Mouse (Mus musculus): Measurements from ENCODE around the gene Fer. TPM values are rescaled to one million over a fixed set of nuclear protein-coding genes. Genes with fewer than 3 reads are reported as not detected.
"Not testable (repeated sequence)": the region's sequence is repeated elsewhere in the genome, so short reads cannot be mapped to it uniquely, and the experiment has no call there.

Gene Fer
- total RNA-seq (2021) = 10 to 100 TPM; 32.5 to 33.0 TPM
- long read RNA-seq, experiment 1, partial matches to known transcripts = 0 of 22 reads
- long read RNA-seq, experiment 1, other reads (novel, unspliced or antisense) = 22 of 22 reads
- long read RNA-seq, experiment 2, partial matches to known transcripts = 3 of 27 reads
- long read RNA-seq, experiment 2, other reads (novel, unspliced or antisense) = 23 of 27 reads

DNA sequence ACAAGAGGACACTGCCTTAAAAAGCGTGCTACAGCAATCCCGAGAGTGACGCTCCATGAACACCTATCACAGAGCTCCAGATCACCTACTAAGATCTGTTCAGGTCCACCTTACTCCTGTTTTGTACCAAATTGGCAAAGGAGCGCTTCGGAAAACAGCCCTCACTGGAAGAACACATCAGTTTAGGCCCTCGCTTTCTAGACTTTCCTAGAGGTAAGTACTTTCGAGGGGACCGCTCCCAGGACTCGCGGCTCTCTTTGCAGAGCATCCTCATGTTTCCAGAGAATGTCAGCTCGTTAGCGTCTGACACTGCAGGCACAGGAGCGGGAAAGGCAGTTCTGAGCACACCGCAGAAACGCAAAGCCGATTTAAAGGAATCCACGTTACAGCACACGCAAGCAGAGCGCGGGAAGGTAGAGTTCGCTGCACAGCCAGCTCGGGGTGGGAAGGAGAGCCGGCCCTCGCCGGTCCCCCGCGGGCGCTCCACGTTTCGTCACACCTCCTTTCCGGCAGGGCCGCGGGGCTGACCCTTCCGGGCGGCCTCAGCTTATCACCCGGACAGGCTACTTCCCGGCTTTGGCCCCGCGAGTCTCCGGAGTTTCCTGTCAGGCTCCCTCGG lies at the start of gene Fer:
Gene Fer (plus strand): TSS at position 51 of the 619 bp plus-strand sequence.
- DNase-seq (ENCODE audit: low spot score in 2 of 2) = no peak

DNA sequence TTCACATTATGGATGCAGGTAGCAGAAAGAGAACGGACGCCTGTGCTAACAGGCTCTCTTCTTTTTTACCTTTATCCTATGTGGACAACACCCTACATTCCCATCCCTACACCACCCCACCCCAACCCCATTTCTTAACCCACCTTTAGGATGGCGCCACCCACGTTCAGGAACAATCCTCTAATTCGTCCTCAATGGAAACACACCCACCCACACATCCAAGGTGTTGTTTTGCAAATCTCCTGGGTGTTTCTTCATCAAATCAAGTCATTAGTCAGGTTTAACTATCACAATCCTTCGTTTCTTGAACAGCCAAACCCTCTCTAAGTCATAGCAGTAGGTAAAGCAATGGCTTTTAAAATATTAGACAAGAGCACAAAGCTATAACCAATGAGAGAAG lies 49.3 kb upstream of the Fer start:
- DNase-seq (ENCODE audit: low spot score in 2 of 2) = no peak

DNA sequence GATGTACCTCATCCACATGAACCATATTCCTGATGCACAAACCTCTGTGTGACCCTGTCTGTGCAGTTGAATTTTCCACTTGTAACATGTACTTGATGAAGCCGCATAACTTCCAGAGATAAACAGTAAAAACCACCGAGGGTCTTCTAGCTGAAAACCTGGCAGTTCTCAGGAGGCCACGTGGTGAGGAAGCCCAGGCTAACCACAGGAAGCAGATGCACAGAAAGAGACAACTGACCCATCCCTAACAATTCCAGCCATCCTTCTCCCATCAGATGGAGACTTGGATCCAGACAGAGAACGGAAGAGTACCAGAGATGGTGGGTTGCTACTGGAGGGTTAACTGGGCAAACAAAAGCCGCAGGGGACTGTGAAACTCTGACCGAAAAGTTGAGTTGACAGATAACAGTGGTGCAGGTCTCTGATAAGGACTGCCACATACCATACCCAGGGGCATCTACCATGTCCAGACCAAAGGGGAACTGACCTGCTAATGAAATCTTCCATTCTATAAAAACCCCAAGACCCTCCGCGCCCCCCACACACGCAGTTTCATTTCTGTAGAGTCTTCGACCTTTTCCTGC lies 44.3 kb upstream of the Fer start:
- DNase-seq (ENCODE audit: low spot score in 2 of 2) = no peak

DNA sequence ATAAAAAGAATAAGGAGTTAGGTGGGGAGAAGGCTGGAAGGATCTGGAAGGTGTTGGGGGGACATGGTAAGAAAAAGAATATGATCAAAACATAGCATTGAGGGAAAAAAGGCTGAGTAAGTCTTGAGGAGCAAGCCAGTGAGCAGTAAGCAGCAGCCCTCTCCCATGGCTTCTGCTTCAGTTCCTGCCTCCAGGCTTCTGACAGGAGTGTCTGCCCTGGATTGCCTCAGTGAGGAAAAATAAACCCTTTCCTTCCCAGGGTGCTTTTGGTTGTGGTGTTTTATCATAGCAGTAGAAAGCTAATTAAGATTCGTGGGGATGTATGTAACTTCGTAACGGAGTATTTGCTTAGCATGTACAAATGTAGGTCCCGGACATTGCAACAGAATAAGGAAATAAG lies 38.7 kb upstream of the Fer start:
- DNase-seq (ENCODE audit: low spot score in 2 of 2) = no peak

DNA sequence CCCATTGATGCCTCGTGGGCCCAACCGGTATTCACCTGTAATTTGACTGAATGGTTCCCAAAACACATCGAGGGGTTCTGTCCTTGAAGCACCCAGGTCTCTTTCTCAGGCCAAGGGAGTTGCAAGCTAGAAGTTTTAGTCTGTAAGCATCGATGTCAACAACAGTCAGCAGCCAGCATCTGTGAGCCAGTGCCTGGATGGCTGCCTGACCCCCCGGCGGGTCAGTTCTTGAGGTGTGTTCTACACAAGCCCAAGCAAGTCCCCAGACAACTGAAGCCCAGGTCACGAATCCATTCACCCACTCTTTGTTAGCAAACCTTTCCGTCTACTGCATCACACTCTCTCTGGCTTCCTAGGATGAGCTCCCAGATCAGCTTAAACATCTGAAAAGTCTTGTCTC lies 36.7 kb upstream of the Fer start:
- DNase-seq (ENCODE audit: low spot score in 2 of 2) = no peak

DNA sequence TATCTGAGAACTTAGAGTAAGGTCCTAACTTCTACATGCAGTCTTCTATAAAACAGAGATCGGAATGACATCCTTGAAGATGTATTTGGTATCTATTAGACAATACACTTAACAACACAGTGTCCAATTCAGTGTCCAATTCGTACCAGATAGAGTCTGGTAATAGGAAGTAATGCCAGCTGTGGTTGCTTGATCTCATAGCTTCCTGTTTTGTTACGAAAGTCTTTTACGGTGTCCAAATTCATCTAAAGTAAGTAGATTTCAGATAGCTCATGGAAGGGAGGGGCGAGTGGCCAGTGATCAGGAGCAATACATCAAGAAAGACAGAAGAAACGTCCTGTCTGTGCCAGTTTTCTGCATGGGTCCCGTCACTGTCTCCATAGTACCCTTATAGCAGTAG lies 36.1 kb upstream of the Fer start:
- no peak for DNase-seq (ENCODE audit: low spot score in 2 of 2)

DNA sequence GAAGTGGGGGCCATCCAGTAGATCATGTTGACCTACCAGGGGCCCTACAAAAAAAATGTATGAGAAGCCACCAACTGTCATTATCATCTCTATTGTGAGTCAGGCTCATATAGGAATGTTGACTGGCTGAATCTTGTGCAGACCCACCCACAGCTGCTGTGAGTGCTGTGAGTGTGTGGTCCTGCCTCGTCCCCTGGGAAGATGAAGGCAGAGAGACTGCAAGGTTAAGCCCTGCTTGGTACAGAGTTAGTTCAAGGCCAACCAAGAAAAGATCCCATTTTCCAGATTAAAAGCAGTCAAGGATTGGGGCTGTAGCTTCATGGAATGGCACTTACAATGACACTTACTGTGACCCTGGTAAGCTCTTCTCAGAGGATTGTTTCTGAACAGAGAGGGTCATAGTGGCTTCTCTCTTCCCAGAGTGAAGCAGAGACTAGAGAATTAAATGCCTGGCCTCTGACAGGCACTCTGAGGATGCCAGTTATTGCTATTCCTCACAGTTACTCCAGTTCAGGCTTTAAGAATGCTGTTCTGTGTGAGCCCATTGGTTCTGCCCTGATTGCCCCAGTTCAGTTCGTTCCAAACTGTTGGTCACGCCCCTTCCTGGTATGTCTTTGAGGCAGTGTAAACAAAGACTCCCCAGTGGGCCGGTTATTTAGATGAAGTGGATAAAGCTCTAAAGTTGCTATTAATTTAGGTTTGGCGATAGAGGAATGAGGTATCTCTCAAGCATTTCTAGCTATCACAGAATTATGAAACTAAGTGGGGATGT lies 34.1 kb upstream of the Fer start:
- no peak for DNase-seq (ENCODE audit: low spot score in 2 of 2)

DNA sequence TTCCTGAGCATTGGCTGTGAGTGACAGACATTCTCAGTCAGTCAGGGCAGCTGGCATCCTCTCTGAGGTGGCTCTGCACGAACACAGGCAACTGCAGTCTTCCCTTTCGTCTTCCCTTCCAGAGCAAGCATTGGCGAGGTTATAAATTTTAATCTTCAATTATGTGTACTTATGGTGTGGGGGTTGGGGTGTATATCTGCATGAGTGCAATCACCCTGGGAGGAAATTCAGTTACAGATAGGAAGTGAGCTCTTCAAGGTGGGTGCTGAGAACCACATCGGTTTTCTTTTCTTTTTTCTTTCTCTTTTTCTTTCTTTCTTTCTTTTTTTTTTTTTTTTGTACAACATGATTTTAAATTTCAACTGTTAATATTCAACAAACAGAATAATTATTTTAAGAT lies 31.3 kb upstream of the Fer start:
- no peak for DNase-seq (ENCODE audit: low spot score in 2 of 2)

DNA sequence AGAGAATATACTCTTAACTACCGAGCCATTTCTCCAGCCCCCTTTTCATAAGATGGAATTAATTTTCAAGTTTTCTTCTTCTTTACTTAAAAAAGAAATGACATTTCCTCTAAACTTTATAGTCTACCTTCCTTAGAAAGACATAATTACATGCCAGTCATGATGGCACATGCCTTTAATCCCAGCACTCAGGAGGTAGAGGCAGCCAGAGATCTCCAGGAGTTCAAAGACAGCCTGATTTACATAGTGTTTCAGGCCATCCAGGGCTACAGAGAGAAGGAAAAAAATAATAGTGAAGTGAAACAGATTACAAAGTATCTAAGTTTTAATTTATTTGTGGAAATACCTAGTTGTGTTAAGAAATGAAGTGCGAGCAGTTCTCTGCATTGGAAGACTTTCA lies 26.6 kb upstream of the Fer start:
- no peak for DNase-seq (ENCODE audit: low spot score in 2 of 2)

DNA sequence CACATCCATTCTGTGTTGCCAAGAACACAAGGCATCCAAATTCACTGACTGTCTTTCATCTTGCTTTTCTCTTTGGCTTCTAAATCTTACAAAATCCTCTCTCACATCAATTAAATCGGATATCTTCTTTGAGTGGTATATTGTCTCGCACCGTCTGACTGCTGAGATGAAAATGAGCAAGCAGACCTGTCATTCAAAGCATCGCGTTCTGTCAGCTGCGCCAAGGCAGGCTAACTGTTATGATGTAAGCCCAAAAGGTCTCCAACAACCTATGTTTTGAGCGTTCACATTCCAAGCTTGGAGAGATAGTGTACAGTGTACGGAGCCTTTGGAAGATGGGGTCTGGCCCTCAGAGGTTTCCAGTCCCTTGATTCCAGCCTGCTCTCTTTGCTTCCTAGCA lies 26.2 kb upstream of the Fer start:
- no peak for DNase-seq (ENCODE audit: low spot score in 2 of 2)

DNA sequence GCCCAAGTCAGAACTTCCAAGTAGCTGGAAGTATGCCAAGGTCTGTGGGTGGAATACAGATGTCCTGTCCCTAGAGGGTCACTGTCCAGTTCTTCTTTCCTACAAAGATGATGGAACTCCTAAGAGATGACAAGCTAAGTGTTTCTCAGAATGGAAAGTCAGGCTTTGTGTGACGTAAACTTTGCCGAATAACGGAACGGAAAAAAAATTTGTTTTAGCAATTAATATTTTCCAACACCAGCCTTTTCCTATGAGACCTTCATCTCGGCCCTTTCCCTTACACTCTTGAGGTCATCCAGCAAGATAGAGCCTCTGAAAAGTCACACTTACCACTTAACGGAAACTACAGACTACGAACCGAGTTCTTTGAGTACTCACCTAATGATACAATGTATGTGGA lies 24.7 kb upstream of the Fer start:
- no peak for DNase-seq (ENCODE audit: low spot score in 2 of 2)

DNA sequence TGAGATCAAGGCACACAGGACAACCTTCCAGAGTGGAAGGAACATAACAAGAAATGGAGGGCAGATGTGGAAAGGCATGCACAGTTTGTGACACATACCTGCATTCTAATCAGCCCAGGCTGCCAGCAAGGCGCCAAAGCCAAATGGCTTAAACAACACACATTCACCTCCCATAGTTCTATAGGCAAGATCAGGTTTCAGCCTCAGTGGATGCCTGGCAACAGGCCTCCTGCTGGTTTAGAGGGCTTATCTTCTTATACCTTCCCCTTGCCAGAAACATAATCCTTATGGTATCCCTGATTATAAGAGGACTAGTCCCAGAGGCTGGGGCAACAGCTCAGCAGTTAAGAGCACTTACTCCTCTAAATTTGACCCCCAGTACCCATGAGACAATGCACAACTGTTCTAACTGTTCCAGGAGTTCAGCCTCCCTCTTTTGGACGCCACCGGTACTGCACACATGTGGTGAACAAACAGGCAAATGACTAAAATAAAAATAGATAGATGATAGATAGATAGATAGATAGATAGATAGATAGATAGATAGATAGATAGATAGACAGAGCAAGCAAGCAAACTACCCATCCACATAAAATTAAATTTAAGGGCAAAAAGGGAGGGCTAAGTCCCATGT lies 23.1 kb upstream of the Fer start:
- no peak for DNase-seq (ENCODE audit: low spot score in 2 of 2)

DNA sequence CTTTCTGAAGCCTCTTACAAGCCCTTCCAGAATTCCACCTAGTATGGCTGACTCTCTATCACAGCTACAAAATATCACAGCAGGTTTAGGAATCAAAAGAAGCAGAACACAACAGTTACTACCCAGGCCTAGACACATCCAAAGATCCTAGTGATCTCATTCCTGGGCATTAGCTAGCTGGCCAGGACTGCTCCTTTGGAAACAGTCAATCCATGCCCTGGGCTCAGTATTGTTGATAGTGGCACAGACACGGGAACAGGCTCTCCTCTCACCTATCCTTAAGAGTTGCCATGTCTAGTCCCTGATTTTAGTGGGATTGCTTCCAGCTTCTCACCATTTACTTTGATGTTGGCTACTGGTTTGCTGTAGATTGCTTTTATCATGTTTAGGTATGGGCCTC lies 20.6 kb upstream of the Fer start:
- no peak for DNase-seq (ENCODE audit: low spot score in 2 of 2)

DNA sequence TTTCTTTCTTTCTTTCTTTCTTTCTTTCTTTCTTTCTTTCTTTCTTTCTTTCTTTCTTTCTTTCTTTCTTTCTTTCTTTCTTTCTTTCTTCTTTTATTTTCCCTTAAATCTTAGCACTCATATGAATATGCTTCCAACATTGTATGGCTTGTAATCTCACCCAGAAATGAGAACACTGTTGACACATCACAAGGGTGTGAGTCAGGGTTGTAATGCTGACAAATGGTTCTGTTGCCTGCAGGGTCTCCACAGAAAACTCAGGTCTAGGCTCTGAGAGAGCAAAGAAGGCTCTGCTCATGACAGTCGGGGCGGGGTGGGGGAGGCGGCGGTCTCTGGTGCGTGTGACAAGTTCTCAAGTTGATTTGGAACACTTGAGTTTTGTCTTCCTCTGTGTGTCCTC lies 17.9 kb upstream of the Fer start:
- no peak for DNase-seq (ENCODE audit: low spot score in 2 of 2)

DNA sequence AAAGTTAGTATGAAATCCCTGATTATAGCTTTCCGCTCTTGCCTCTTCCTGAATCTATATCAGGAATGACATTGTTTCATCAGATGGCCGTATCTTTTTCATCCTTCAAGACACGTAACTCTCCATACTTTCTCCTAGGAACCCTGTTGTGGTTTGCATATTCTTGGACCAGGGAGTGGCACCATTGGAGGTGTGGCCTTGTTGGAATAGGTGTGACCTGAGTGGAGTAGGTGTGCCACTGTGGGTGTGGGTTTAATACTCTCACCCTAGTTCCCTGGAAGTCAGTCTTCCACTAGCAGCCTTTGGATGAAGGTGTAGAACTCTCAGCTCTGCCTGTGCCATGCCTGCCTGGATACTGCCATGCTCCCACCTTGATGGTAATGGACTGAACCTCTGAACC lies 17.1 kb upstream of the Fer start:
- not testable (repeated sequence) for DNase-seq (ENCODE audit: low spot score in 2 of 2)

DNA sequence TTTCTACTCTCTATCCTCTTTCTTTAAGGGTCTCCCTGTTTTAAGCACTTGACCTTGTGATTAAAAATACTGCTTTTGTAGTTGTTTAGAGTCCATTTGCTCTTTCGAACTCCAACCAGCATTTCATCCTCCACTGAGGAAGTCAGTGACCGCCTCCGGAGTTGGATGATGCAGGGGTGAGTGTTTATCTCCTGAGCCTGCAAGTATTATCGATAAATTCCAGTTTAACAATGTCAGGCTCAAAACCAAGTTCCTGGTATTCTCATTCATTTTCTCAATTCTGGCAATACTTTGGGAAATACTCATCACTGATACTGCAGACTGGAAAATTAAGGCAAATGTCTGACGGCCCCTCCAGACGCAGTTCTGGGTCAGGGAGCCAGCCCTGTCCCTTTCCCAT lies 13.7 kb upstream of the Fer start:
- no peak for DNase-seq (ENCODE audit: low spot score in 2 of 2)

DNA sequence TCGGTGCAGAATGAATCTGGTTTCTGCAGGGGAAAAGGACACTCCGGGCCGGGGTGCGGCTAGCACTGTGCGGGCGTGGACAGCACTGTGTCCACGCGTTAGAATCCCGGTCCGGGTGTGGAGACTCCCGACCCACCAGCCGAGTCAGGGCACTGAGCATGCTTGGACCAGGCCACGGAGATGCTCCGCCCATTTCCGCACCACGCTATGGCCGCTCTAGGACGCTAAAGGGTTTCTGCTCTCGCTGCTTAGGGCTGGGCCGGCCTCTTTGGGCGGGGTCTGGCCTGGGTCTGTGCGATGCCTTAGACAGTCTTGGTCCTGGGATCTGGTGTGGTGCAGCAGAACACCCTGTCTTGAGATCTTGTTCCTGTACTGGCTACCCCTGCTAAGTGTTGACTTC lies 13.3 kb upstream of the Fer start:
- DNase-seq (ENCODE audit: low spot score in 2 of 2) = peak; percentile 73 to 82

DNA sequence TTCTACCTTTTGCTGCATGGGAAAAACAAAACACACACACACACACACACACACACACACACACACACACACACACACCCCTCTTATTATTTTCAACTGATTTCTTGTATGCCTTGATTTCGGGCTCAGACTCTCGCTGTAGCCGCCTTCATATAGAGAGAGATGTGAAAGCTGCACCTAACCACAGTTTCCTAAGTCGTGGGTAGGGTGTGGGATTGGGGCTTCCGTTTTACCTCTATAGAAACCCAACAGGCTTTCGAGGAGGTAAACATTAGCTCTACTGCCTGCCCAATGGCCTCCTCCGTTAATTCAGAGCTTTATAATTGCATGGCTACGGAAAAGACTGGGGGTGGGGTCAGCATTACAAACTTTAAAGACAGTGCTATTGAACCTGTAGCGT lies 12.8 kb upstream of the Fer start:
- no peak for DNase-seq (ENCODE audit: low spot score in 2 of 2)

DNA sequence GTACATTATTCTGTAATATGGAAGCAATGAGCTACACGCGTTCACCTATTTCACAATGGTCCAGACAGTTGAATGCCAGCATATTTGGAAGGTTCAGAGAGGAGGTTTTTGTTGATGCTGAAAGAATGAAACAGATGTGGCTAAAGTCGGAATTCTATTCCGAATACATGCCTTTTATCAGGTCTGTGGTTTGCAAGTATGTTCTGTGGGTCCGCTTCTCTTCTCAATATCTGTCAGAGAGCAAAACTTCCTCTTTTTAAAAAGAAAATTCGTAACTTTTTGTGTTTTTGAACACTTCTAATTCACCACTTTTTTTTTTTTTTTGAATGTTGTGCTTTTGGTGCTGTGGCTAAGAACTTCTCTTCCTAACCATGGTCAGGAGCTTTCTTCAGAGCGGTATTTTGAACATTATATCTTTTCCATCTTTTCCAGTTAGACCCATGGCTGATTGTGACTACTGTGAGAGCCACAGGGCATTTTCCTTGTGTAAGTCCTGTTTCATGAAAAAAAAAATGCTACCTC lies 5.8 kb upstream of the Fer start:
- DNase-seq (ENCODE audit: low spot score in 2 of 2) = no peak

DNA sequence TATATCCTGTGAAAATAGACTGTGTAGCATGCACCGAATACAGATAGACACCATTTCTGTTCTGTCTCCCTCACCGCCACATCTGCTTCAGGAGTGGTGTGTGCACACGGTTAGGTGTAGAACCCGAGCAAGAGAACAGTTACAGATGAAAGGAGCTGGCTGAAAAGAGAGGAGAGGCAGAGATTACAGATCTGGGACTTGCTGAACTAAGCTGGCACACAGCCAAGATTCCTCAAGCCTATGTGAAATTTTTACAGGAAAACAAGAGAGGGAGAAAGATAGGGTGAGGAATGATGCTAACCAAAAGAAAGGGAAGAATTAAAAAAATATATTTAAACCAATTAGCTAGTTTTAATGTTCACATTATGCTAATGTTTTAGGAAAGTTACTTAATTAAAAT lies 1.9 kb upstream of the Fer start:
- DNase-seq (ENCODE audit: low spot score in 2 of 2) = no peak

DNA sequence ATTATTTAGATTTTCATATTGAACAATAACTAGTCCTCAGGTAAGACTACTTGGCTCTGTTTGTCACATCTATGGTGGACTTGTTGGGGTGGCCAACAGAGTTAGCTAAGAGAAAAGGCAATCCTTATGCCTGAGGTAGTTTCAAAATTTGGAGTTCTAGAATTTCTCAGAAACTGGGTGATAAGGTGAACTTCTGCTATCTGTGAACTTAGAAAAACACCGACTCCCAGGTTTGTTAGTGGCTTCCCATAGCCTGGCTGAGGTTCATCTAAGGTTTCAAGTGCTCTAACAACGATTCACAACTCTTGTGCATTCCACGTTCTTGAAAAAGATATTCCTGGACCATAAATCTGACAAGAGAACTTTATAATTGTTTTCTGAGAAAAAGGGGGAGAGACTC lies 463 bp upstream of the Fer start:
- DNase-seq (ENCODE audit: low spot score in 2 of 2) = no peak

DNA sequence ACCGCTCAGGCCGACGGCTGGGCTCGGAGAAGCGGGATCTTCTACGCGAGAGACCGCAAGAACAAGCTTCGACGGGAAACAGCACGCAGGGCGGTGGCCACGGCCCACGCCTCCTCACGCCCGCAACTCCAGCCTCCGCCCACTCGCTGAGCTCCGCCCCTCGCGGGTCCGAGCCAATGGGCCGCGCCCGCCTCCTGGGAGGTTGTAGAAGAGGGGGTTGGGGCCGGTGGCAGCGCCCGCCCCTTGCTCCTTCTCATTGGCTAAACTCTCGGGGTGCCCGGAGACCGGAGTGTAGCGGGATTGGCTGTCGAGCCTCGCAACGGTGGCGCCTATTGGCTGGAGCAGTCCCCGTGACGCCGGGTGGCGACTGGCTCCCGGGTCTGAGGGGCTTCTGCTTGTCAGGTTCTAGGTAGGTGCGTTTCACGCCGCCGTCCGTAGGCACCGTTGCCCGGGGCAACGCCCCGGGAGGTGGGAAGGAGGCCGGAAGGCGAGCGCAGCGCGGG lies 836 bp downstream of the Fer start, which contains the start of gene A930002H24Rik:
Gene A930002H24Rik (minus strand): TSS at position 145 of the 503 bp plus-strand sequence.
- peak; percentile 97 to 99 for DNase-seq (ENCODE audit: low spot score in 2 of 2)

Data from layer of hippocampus, postnatal 14 days (tissue).